Mouse (Mus musculus) thymus, adult 2 months (tissue): ENCODE measurements around the gene Gfra1.

ENCODE experiments used
- CTCF ChIP-seq: fragments of 200-500 bp; IDR thresholded peaks from 2 replicates; pipeline ENCODE4 v1.5.1; 2012; ENCODE audit warnings: mild to moderate bottlenecking, control low read depth, low read length, moderate library complexity, borderline replicate concordance; ENCODE audit not compliant: control insufficient read depth, poor library complexity, insufficient read depth; ENCODE audit errors: extremely low read depth
- POLR2A ChIP-seq: fragments of 200-500 bp; IDR thresholded peaks from 2 replicates; pipeline ENCODE4 v1.6.1; 2012; ENCODE audit warnings: mild to moderate bottlenecking, low read length, control low read depth, moderate library complexity; ENCODE audit not compliant: control insufficient read depth, poor library complexity, insufficient read depth; ENCODE audit errors: extremely low read depth

DNA sequence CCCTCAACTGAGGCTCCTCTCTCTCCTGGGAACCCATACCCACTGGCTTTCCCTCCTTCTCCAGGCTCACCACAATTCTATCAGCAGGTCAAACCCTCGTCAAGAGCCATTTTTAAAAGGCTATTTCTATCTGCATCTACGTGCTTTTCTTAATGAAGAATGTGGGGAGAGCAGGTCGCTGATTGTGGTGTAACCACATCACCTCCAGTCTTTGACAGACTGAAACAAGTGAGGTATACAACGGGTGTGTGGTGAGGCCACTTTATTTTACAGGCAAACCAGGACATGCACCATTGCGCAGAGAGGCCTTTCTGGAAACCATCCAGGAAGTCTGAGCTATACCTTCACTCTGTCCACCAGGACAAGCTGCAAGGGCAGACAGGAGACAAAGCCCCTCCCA, 19.8 kb downstream of the Gfra1 start:
- TF ChIP-seq CTCF (no peak), POLR2A (no peak)
